ENCODE assay signal across 9 mouse cellular contexts in genomic region chr4:122884481-122885340, GRCm38 (mm10). TPM values are rescaled to one million over a fixed set of nuclear protein-coding genes. Genes with fewer than 3 reads are reported as not detected.
DNase-seq lines count a peak whose midpoint lies in the region; ATAC-seq lines count a peak whose summit lies in the region.
"Had no signal": no experiment of that assay in that cellular context is flagged by ENCODE, and none has a peak within 500 bp of the region (broad histone marks: within the 10 kb centered on the region; RNA-seq: fewer than 3 reads in every experiment).

No protein-coding gene starts in this region.

- no peaks in the 10 kb centered on the region for H3K36me3 ChIP-seq in kidney, embryonic 16.5 days (ENCODE audit: insufficient read depth, low read length)
- H3K36me3 ChIP-seq in macrophage (ENCODE audit: inconsistent target), result no peaks in the 10 kb centered on the region

- peak overlapping the region; percentile 100; the same call in 1 of the 2 replicates for H3K27ac ChIP-seq in kidney, embryonic 16.5 days (ENCODE audit: low read length)
- H3K27ac ChIP-seq in macrophage, result peak overlapping the region; percentile 100

- DNase-seq in cerebellum, adult 11-12 months, result peak; percentile 56
- DNase-seq in ZHBTc4 (ENCODE audit: low read depth, low spot score), result peak; percentile 20
- no peak for DNase-seq in left cerebral cortex, postnatal 14 days (ENCODE audit: low spot score in 2 of 2)
- DNase-seq in layer of hippocampus, adult 8-10 months (ENCODE audit: low spot score in 2 of 2), result no peak

- WGBS in kidney, embryonic 16.5 days, result 33% methylated on average over 12 of the region's 12 CpGs
- WGBS in macrophage (ENCODE audit: missing documents), result 2% methylated on average over 12 of the region's 12 CpGs

- intact Hi-C loops in left cerebral cortex, postnatal 14 days (cut with DNase I), result no loop called here

- H3K9me3 ChIP-seq in kidney, embryonic 16.5 days (ENCODE audit: low read length), result no peaks in the 10 kb centered on the region

- H3K27me3 ChIP-seq in kidney, embryonic 16.5 days (ENCODE audit: insufficient read depth, low read length), result no peaks in the 10 kb centered on the region
- H3K27me3 ChIP-seq: Patski had no signal

- peak overlapping the region; percentile 96 for H3K4me3 ChIP-seq in kidney, embryonic 16.5 days (ENCODE audit: low read length)
- peak overlapping the region; percentile 100 for H3K4me3 ChIP-seq in macrophage (ENCODE audit: inconsistent target)

- H3K9ac ChIP-seq in kidney, embryonic 16.5 days (replicated peaks; ENCODE audit: low read length), result peak overlapping the region; percentile 79

- no peak for ATAC-seq in cerebellum, adult (ENCODE audit: insufficient number of reproducible peaks, low FRiP score, low TSS enrichment)
- peak; percentile 18 for ATAC-seq in granulocyte monocyte progenitor cell, adult 5-6 weeks (replicated peaks; ENCODE audit: poor library complexity, severe bottlenecking)
- ATAC-seq in kidney, embryonic 16.5 days (ENCODE audit: low FRiP score, low TSS enrichment), result no peak

- peaks cover 29% of the 10 kb centered on the region for H3K4me1 ChIP-seq in kidney, embryonic 16.5 days (ENCODE audit: insufficient read depth, low read length)

- H3K79me2 ChIP-seq in macrophage (ENCODE audit: inconsistent target), result peaks cover 59% of the 10 kb centered on the region

- H3K4me2 ChIP-seq in kidney, embryonic 16.5 days (replicated peaks; ENCODE audit: low read depth, low read length), result peak overlapping the region; percentile 75

RNA-seq across cellular contexts. Expression of gene Cap1, which starts 1.1 kb away (rescaled TPM):
- total RNA-seq in granulocyte monocyte progenitor cell, adult 5-6 weeks (2014; fragmentation: Nextera tagmentation), result 122 and 132 TPM in 2 replicates
- 132 and 157 TPM in 2 replicates for total RNA-seq in granulocyte monocyte progenitor cell, adult 5-6 weeks (2017)
- 79.7 and 90.2 TPM in 2 replicates for polyA plus RNA-seq in kidney, embryonic 16.5 days (2015; fragmentation: Nextera tagmentation; extraction: Ambion mirVana)
- total RNA-seq in macrophage (2018; cell fraction: chromatin; rRNA removed), result 100 to 1,000 TPM; 120 to 324 (median 283) TPM
- total RNA-seq in macrophage (2018; cell fraction: cytosol; rRNA removed), result 100 to 1,000 TPM; 401 to 516 (median 457) TPM
- 100 to 1,000 TPM; 151 to 403 (median 238) TPM for total RNA-seq in macrophage (2018; cell fraction: nucleus; rRNA removed)
- 402 to 842 TPM (median 678 TPM) in 3 replicates for polyA plus RNA-seq in macrophage (2018)
- 100 to 1,000 TPM; 233 to 251 TPM for total RNA-seq in left cerebral cortex, postnatal 14 days (2021)
- total RNA-seq in layer of hippocampus, adult 8-10 months (2022), result 100 to 1,000 TPM; 280 to 333 (median 312) TPM

RNA-seq across cellular contexts. Expression of gene Ppt1, which starts 48.7 kb away (rescaled TPM):
- 59.3 and 67.4 TPM in 2 replicates for total RNA-seq in granulocyte monocyte progenitor cell, adult 5-6 weeks (2014; fragmentation: Nextera tagmentation)
- total RNA-seq in granulocyte monocyte progenitor cell, adult 5-6 weeks (2017), result 79.1 and 80.1 TPM in 2 replicates
- 92.0 and 97.9 TPM in 2 replicates for polyA plus RNA-seq in kidney, embryonic 16.5 days (2015; fragmentation: Nextera tagmentation; extraction: Ambion mirVana)
- total RNA-seq in macrophage (2018; cell fraction: chromatin; rRNA removed), result 100 to 1,000 TPM in 3 of 26 experiments, 10 to 100 TPM in 23; 14.0 to 115 (median 57.6) TPM
- total RNA-seq in macrophage (2018; cell fraction: cytosol; rRNA removed), result 100 to 1,000 TPM in 3 of 26 experiments, 10 to 100 TPM in 23; 67.6 to 105 (median 84.7) TPM
- total RNA-seq in macrophage (2018; cell fraction: nucleus; rRNA removed), result 100 to 1,000 TPM in 5 of 26 experiments, 10 to 100 TPM in 21; 24.1 to 159 (median 86.1) TPM
- 97.1 to 164 TPM (median 112 TPM) in 3 replicates for polyA plus RNA-seq in macrophage (2018)
- total RNA-seq in left cerebral cortex, postnatal 14 days (2021), result 10 to 100 TPM; 89.3 to 90.5 TPM
- 100 to 1,000 TPM in 3 of 4 experiments, 10 to 100 TPM in 1; 91.5 to 118 (median 113) TPM for total RNA-seq in layer of hippocampus, adult 8-10 months (2022)

Comparison
In these comparisons a context has a peak if more than half of its experiments do, and no peak if none do; other contexts are left out.
1. DNase-seq: peak in cerebellum, adult 11-12 months (single experiment) and ZHBTc4 (single experiment); none in left cerebral cortex, postnatal 14 days (0 of 2) and layer of hippocampus, adult 8-10 months (0 of 2).